Mouse (Mus musculus) thymus, adult 2 months (tissue): ENCODE data around the gene Tmem178.

Source experiments
- CTCF ChIP-seq: fragments of 200-500 bp; IDR thresholded peaks from 2 replicates; pipeline ENCODE4 v1.5.1; 2012; ENCODE audit warnings: mild to moderate bottlenecking, control low read depth, low read length, moderate library complexity, borderline replicate concordance; ENCODE audit not compliant: control insufficient read depth, poor library complexity, insufficient read depth; ENCODE audit errors: extremely low read depth
- POLR2A ChIP-seq: fragments of 200-500 bp; IDR thresholded peaks from 2 replicates; pipeline ENCODE4 v1.6.1; 2012; ENCODE audit warnings: mild to moderate bottlenecking, low read length, control low read depth, moderate library complexity; ENCODE audit not compliant: control insufficient read depth, poor library complexity, insufficient read depth; ENCODE audit errors: extremely low read depth

GRCm38 (mm10) chr17:80959840-80960239 lies 15.4 kb downstream of the Tmem178 start:
- no peak for TF ChIP-seq CTCF
- no peak for TF ChIP-seq POLR2A
